Mouse (Mus musculus) yolk sac, embryonic 10.5 days (tissue): ENCODE measurements around the gene Hilpda.

Source experiments
- DNase-seq: peaks from one replicate; pipeline ENCODE4 v3.0.0-alpha.2; 2017; ENCODE audit warnings: low spot score

Gene Hilpda

DNA sequence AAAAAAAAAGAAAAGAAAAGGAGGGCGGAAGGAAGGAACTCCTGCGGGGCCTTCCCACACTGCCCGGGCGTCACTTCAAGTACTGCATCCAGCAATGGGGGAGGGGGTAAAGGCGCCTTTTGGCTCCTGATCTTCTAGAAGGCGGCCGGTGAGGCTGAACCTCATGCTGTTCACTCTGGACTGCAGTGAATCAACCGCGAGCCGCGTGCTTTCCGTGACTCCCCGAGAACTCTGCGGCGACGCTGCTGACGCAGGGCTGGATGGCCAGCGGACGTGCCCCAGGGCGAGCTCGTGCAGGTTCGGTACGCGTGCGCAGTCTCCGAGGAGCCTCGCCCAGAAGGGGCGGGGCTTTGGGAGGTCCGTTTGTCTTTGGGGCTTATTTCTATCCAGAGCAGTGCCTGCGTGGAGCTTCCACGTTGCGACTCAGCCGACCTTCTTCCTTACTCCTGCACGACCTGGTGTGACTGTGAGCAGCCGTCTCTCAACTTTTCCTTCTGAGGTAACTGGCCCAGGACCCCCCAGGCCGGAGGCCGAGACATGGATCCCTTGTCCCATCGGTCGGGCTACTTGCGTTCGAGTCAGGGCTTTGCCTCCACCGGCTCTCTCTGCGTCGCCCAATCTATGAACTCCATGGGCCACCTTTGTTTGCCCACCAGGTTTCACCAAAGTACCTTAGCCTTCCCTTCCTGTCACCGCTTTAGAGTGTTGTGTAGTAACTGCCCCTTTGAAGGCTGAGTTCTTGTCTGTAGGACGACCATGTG lies at the start of gene Hilpda:
Hilpda (plus strand) TSS at position 177 of the 761 bp plus-strand sequence.
- peak; percentile 95 for DNase-seq

DNA sequence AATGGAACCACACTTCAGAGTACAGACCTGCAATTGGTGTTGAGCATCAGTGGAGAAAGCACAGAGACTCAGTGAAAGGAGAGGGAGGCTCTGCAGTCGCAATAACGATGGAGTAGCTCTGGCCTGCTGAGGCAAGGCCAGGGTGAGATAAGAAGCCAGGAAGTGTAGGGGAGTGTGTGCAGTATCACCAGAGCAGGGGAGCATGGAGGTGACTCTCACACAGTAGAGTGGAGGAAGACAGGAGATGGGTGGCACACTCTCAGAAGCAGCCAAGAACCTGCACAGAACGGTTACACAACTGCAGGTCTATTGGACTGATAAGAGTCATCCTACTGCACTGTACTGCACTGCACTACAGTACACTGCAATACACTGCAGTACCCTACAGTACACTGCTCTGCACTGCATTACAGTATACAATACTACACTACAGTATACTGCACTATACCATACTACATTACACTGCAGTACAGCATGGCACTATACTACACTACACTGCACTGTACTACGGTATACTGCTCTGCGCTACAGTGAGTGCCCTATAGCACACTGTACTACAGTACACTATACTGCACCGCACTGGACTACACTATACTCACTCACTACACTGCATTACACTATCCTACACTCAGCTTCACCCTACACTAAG lies 42.9 kb upstream of the Hilpda start:
- no peak for DNase-seq

DNA sequence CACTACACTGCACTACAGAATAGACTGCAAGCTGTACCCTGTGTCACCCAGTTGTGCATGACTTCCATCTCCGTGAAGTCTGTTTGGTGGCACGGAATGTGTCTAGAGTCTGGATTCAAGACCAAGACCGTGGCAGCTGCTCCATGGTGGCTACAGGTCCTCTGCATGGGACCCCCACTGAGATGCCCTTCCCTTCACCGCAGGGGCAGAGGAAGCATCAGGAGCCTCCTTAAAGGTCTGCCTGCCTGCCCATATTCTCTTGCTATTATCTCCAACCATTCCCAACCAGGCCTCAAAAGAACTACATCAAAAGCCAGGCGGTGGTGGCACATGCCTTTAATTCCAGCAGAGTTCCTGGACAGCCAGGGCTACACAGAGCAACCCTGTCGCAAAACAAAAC lies 41.9 kb upstream of the Hilpda start:
- no peak for DNase-seq

DNA sequence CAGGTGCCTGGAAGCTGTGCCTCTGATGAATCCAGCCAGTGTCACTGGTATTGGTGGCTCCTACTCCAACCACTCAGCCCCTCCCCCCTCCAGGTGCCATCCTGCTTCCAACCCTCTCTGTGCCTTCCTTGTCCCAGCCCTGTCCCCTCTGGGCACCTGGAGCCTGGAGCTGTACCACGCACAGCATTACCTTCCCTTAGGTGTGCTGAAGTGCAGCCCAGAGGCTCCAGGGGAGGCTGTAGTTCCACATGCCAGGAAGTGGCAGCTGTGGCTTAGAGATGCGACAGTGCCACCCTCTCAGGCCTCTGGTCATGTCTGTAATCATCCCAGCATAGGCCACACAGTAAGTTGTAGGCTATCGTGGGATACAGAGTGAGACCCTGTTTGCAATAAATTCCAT lies 40.5 kb upstream of the Hilpda start:
- no peak for DNase-seq

DNA sequence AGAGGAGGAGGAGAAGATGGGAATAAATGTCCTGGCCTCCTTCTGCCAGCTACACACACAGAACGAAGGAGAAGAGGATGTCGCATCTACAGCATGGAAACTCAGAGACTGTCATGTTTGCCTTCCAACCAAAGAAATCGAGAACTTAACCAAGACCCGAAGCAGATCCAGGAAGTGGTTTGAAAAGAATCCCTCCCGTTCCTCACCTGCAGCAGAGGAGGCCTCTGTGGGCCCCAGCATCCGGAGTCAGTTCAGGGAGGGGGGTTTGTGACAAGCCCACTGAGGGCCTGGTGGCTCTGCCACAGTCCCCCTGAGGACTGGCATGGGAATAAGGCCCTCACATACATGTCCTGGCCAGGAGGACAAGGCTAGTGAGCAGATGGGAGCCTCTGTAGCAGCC lies 40.0 kb upstream of the Hilpda start:
- DNase-seq: no peak

DNA sequence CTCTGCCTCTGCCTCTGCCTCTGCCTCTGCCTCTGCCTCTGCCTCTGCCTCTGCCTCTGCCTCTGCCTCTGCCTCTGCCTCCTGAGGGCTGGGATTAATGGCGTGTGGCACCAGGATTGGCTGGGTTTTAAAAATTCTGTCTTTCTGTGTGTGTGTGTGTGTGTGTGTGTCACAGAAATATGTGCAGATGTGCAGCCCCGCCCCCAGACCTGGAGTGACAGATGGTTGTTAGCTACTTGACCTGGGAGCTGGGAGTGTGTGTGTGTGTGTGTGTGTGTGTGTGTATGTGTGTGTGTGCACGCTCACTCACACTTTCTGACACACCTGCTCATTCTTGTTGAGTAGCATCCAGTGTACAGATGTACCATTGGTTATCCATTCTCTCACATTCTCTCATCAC lies 38.6 kb upstream of the Hilpda start:
- DNase-seq: no peak

DNA sequence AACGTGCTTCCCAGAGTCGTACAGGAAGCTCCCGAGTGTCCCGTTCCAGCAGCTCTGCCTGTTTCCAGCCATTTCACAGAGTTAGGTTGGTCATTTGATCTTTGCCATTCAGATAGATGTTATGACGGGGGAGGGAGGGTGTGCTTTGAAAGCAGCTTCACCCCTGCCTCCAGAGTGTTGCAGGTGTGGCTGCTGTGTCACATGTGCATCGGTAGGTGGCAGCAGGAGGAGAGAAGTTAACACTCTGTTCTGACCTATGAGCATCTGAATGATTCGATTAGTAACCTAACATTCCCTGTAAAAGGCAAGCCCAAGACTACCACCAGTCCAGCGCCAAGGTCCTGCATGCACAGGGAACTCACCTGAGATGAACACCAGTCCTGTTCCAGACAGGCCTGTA lies 38.0 kb upstream of the Hilpda start:
- no peak for DNase-seq

DNA sequence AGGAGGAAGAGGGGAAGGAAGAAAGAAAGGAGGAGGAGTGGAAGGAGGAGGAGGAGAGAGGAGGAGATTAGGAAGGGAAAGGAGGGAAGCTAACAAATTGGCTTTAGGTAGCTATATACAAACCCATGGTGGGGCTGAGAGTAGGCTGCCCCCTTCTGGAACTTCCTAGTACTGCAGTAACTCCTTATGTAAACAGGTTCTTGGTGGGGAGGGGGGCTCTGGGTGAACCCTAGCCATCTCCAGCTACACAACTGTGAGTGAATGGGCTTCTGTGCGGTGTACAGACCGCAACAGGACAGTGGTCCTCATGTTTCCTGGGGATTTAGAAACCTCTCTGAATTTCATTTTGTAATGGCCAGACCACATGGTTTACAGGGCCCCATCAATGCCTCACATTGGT lies 31.5 kb upstream of the Hilpda start:
- DNase-seq: no peak

DNA sequence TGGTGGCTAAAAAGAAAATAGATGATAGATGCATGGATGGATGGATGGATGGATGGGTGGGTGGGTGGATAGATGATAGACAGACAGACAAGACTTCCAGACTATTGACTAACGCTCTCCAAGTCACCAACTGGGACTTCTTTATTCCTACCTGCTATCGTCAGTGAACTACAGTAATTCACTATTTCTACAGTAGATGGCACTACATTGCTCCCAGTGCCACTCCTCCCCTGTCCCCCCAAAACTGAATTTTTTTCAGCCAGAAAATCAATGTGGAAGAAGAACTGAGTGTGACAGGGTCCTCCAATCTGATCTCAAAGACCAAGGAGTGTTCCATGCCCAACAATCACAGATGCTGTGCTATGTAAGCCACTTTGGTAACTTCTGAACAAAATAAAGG lies 30.6 kb upstream of the Hilpda start:
- no peak for DNase-seq

DNA sequence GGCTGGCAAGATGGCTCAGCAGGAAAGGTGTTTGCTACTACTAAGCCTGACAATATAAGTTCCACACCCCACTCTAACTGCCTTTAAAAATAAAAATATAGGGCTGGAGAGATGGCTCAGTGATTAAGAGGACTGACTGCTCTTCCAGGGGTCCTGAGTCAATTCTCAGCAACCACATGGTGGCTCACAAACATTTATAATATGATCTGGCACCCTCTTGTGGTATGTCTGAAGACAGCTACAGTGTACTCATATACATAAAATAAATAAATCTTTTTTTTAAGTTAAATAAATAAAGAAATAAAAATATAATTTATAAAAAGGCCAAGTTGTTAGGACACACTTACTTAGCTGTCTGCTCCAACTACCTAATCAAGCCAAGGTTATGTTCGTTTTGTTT lies 30.0 kb upstream of the Hilpda start:
- DNase-seq: no peak

DNA sequence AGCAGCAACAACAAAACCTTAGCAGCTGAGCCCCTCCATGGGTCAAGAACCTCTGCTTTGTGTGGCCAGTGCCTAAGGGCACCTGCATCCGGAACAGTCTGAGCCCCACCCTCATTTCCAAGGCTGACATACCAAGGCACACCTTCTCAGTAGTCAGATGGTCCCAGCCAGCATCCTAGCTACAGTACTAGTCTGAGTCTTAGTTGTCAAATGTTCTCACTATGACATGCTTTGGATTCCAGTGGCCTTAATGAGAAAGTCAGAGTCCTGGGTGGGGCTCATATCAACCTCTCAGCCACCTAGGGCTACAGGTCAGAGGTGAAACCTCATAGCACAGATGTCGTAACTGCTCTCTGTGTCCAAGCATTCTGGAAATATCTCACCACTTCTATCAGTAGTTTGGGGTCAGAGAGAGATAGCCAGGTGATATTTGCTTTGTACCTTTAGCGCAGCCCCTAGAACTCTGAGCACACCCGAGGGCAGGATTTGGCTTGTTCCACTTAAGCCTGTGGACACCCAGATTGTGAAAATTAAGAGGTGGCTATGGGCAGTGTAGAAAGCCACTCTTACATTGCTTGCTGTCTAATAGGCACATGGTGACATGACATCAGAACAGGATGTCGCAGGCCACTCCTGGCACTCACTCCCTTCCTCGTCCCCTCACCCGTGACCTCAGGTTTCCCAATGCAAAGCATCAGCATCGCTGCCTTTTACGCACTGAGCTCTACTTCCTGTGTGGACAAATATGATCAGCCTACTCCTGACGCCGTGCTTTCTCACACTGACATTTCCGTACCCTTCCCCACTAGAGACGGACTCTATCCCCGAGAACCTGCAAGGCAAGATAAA lies 26.8 kb upstream of the Hilpda start:
- DNase-seq: peak; percentile 73

DNA sequence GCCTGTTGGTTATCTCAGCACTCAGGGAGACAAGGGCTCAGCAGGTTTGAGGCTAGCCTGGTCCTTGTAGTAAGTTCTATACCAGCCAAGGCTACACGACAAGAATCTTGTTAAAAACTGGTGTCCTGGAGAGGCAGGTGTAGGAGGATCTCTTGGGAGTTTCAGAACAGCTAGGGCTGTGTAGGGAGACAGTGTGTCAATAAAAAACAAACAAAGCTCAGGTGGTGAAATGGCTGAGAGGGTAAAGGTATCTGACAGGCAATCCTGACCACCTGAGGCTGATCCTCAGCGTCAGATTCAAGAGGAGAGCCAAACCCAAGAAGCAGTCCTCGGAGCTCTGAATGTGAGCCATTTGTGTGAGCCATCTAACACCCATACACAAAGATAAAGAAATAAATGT lies 26.1 kb upstream of the Hilpda start:
- peak; percentile 36 for DNase-seq

DNA sequence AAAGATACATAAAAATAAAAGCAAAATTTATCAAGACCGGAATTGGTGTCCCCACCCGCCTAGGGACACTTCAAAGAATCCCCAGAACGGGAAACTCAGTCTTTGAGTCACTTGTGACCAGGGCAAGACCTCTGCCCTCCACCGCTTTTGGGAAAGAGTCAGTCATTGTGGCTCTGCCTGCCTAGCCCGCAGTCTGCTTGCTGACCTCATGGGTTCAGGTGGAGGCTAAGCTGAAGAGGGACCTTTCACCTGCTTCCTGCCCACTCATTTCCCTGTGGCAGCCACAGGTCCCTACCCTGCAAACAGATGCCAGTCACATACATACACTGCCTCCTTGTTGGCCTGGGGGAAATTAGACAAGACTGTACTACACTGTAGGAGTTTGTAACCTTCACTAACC lies 25.7 kb upstream of the Hilpda start:
- peak; percentile 7 for DNase-seq

DNA sequence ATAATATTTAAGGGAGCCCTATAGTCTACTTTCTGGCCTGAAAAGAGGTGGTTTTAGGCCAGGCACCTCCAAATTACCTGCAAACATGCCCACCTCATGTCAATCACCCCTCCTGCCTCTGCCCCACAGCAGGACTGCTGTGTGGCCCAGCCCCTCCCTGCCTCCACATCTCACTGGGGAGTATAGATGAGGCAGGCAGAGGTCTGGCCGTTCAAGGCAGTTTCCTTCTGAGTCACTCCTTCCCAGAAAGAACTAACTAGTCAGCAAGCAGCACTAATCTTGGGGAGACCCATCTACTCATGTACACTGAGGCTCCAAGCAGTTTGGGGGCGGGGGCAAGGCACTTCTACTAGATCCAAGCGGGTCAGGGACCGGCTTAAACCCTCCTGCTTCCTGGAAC lies 25.2 kb upstream of the Hilpda start:
- DNase-seq: no peak

DNA sequence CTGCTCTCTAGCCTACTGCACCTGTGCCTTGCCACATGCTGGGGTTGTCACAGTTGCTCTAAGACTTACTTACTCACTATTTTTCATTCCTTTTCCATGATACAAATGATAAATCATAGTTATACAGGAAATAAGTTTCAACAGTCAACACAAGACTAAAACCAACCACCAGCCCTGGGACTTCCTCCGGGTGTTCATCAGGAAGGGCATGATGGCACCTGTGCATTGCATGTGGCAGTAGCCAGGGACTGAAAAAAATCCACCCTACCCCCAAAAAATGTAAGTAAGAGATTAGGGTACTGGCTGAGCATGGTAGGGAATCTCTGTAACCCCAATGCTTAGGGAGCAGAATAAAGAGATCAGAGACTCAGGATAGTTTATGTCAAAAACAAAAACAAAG lies 12.9 kb upstream of the Hilpda start:
- no peak for DNase-seq

DNA sequence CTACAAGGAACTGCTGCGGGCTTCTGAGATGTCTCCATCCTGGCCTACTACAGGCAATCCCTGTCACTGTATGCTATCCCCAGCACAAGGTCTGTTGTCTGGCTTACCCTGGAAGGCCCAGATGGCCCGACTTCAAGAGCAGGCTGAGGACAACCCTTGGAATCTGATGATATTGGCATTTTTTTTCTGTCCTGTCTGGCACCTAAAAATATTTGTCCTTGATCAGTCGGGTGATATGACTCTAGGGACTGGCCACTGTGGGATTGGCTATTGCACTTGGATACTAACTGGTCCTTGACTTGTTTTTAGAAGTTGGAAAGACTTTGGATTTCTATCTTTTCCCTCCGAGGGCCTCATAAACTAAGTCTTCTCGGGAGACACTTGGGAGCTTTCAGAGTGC lies 10.5 kb upstream of the Hilpda start:
- no peak for DNase-seq

DNA sequence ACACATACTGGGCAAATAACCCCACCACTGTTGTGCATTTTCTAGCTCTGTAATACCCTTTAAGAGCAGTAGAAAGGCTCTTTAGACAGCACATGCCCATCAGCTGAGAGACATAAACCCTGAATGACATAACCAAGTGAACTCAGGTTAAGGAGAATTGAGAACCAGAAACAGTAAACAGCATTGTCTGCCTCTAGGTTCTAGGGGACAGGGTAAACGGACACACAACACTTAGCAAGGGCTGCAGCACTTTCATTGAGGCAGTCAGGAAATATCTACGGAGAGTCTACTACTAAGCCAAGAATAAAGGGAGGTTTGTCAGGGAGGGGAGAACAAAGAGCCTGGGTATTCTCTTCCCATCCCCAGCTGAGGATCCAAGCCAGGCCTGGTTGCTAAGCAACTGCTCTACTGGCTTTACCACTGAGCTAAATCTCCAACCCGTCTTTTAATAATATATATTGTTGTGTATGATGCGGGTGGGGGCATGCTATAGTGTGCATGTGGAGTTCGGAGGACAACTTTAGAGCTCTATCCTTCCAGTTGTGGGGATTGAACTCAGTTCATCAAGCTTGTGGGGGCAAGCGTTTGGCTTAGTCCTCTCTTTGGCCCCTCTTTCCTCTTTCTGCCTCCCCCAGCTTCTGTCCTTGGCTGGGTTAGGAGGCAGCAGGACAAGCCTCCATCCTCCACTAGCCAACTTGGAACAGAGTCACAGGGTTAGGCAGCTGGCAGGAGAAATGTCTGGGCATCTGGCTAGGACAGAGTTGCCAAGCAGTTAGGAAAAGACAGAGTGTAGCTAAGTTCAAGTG lies 8.4 kb upstream of the Hilpda start:
- no peak for DNase-seq

DNA sequence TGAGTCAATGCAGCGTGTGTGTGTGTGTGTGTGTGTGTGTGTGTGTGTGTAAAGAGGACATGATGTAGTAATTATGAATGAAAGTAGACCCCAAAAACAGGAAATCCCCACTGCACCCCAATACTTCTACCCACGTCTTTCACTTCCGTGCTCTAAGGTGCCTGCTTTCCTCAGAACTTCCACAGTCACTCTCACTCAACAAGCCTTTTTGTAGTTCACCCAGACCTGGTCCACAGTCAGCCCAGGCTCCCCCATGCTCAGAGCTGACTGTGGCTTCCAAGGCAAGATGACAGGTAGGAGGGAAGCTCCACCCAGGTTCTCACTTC lies 7.9 kb upstream of the Hilpda start:
- DNase-seq: no peak

DNA sequence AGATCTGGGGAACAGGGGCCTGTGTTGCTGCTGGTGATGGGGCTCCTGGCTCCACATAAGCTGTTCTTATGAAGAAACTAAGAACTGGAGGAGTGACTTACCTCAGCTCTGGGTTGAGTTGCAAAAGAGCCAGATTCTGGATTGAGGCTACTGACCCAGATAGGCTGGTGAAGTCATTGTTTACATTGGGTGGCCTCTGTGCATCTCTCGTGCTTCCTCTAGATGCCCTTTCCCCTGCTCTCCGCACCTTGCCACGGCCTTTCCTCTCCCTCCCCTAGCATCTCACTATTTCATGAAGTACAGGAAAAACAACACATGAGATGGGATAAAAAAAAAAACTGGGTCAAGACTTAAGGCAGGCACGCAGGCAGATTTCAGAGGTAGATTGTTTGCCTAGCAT lies 5.4 kb upstream of the Hilpda start:
- DNase-seq: no peak

DNA sequence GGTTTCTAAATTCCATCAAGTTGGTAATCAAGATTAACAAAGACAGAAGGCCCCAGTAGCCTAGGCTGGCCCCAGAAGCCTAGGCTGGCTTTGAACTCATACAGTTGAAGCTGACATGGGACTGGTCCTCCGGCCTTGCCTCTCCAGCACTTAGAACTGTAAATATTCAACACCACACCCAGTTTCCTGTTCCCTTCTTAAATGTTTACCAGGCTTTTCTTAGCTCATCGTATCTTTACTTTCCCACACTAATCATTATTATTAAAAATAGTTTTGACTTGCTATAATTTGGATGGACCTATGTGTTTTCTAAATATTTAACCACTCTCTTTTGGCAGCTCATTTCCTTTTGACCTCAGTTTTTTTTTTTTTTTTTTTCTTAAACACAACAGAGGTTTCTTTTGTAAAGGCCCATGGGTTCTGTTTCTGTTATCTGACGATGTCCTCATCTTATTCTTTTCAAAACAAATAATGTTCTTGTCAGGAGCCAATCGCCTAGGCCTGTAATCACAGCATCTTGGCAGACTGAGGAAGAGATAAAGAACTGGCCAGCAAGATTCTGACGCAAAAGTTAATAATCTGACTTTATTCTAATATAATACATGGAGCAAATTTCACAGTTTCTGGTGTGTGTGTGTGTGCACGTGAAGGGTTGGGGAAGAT lies 3.2 kb upstream of the Hilpda start:
- DNase-seq: no peak

DNA sequence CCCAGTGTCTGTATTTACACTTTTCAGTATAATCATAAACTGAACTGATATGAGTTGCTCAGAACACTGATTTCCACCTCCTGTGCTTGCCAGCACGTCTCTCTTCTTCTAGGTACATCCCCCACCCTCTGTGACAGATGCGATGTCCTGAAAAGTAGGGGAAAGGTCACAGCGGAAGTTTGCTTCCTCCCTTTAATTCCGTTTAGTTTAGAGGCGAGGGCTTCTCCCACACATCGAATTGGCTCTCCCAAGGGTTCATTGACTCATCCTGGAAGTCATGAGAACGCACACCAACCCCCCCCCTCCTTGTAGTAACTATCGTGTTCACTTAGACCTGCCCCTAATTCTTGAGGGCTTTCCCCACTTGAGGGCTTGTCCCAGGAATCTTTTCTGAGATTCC lies 1.3 kb upstream of the Hilpda start:
- DNase-seq: peak; percentile 63

DNA sequence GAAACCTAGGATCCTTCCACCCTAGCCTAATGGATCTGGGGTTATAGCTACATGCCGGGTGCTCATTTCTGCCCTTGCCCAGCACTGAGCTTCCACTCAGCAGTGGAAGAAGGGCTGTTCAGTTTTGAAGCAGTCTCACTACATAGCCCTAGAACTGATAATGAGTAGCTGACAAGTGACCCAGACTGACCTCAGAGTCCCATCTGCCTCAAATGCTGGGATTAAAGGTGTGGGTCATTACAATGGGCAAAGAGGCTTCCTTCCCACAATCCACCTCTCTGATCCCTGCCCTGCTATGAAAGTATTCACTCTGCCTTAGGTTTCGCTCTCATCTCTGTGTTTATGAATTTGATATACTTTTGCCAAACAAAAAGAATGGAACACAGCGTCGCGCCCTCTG lies 4.5 kb downstream of the Hilpda start:
- no peak for DNase-seq
